Mouse (Mus musculus): ENCODE results near the gene Smarcc1.

The Smarcc1 gene

GRCm38 (mm10) chr9:110284075-110284697 lies 166.7 kb downstream of the Smarcc1 start:
- no peak for DNase-seq (ENCODE audit: low read depth, low spot score)

GRCm38 (mm10) chr9:110287321-110287924 lies 169.9 kb downstream of the Smarcc1 start:
- DNase-seq (ENCODE audit: low read depth, low spot score): no peak

Data from ES-CJ7 (cell line).